Mouse (Mus musculus): ENCODE measurements at regions not wholly inside any gene's neighbourhood (a gene's known extent, or its start where the extent isn't known, plus 50 kb on each side); places are given as distances from the start of the nearest gene placed in this dataset.

DNA sequence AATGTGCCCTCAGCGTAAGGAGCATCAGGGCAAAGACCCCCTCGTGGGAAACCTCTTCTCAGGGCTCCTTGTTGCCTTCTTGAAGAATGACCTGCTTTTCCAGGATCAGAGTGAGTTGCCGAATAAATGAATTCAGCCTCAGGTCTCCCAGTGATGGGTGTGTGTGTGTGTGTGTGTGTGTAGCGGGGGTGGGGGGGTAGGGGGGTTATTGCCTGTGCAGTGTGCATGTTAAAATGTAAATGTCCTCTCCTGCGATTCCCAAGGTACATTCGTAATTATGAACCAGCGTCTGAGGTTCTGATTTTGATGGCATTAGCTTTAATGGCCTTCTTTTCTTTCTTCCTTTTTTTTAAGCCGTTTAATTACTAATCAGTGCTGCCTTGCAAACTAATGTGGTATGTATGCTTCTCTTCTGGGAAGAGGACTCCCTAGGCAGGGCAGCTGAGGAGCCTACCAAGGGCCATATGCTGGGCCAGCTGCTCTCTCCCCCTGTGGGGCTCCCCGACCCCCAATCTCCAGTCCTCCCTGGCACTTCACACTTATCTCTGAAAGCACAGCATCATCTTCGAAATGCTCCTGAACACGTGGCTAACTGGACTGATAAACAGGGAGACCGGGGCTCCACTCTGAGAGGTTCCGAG is 165.3 kb upstream of the Tle3 start:
- no peak for TF ChIP-seq CTCF (conservative IDR thresholded peaks at IDR 0.05 in 1 of 2, IDR thresholded peaks at IDR 0.05 in 1 of 2; ENCODE audit: low read depth in 2 of 2, low read length in 2 of 2)
- TF ChIP-seq POLR2A (IDR thresholded peaks at IDR 0.05; ENCODE audit: low read depth, low read length) = no peak
- TF ChIP-seq RAD21 (IDR thresholded peaks at IDR 0.05; ENCODE audit: low read depth, low read length) = no peak
- no peak for TF ChIP-seq MYC (IDR thresholded peaks at IDR 0.05; ENCODE audit: low read depth, low read length)
- TF ChIP-seq EP300 (IDR thresholded peaks at IDR 0.05; ENCODE audit: low read length) = no peak
- TF ChIP-seq CHD1 (IDR thresholded peaks at IDR 0.05; ENCODE audit: low read depth, low read length) = no peak
- TF ChIP-seq ZKSCAN1 (IDR thresholded peaks at IDR 0.05; ENCODE audit: borderline replicate concordance, low read depth, low read length) = no peak
- no peak for TF ChIP-seq CHD2 (IDR thresholded peaks at IDR 0.05; ENCODE audit: low read length)
- no peak for TF ChIP-seq UBTF (IDR thresholded peaks at IDR 0.05; ENCODE audit: low read depth, low read length)
- TF ChIP-seq NRF1 (IDR thresholded peaks at IDR 0.05; ENCODE audit: low read depth, low read length) = no peak
- no peak for TF ChIP-seq ZC3H11A (IDR thresholded peaks at IDR 0.05; ENCODE audit: low read depth, low read length)
- TF ChIP-seq ZNF384 (IDR thresholded peaks at IDR 0.05; ENCODE audit: low read depth, low read length) = no peak
